Mouse (Mus musculus) c-Kit-negative CD71-positive TER-119-positive erythroid progenitor cells, embryonic 14.5 days (primary cell): ENCODE data around the gene Slc16a3.
A peak's percentile ranks its signal among the peaks of the same experiment; 100 is the strongest.

Source experiments
- DNase-seq: peaks from one replicate; pipeline ENCODE4 v3.0.0-alpha.2; 2013; ENCODE audit warnings: low read depth, low spot score

Slc16a3 gene

GRCm38 (mm10) chr11:120948861-120949851 is 876 bp downstream of the Slc16a3 start:
- peak; percentile 25 for DNase-seq

GRCm38 (mm10) chr11:120949863-120950262 is 1.6 kb downstream of the Slc16a3 start:
- DNase-seq: peak; percentile 21

GRCm38 (mm10) chr11:120950281-120951202 is 2.3 kb downstream of the Slc16a3 start:
- DNase-seq: peak; percentile 95

GRCm38 (mm10) chr11:120951237-120951636 is 3.0 kb downstream of the Slc16a3 start:
- DNase-seq: no peak

GRCm38 (mm10) chr11:120951731-120952730 is 3.8 kb downstream of the Slc16a3 start:
- DNase-seq: peak; percentile 51

GRCm38 (mm10) chr11:120954936-120955335 is 6.7 kb downstream of the Slc16a3 start:
- no peak for DNase-seq

- no peak for DNase-seq
Observed at GRCm38 (mm10) chr11:120955701-120956100, 7.4 kb downstream of the Slc16a3 start.

GRCm38 (mm10) chr11:120957052-120957451 is 8.8 kb downstream of the Slc16a3 start:
- no peak for DNase-seq

- no peak for DNase-seq
Observed at GRCm38 (mm10) chr11:120957731-120958257, 9.5 kb downstream of the Slc16a3 start.

- no peak for DNase-seq
Observed at GRCm38 (mm10) chr11:120959066-120959465, 10.8 kb downstream of the Slc16a3 start.

- no peak for DNase-seq
Observed at GRCm38 (mm10) chr11:120959564-120959963, 11.3 kb downstream of the Slc16a3 start.

GRCm38 (mm10) chr11:120960248-120960647 is 12.0 kb downstream of the Slc16a3 start:
- no peak for DNase-seq

- DNase-seq: no peak
Observed at GRCm38 (mm10) chr11:120961594-120961993, 13.3 kb downstream of the Slc16a3 start.

GRCm38 (mm10) chr11:120962050-120962771 is 13.9 kb downstream of the Slc16a3 start:
- no peak for DNase-seq

GRCm38 (mm10) chr11:120962909-120963308 is 14.6 kb downstream of the Slc16a3 start:
- DNase-seq: no peak

- no peak for DNase-seq
Observed at GRCm38 (mm10) chr11:120964195-120965157, 16.2 kb downstream of the Slc16a3 start.

- DNase-seq: no peak
Observed at GRCm38 (mm10) chr11:120965587-120965986, 17.3 kb downstream of the Slc16a3 start.

GRCm38 (mm10) chr11:120969742-120970141 is 21.5 kb downstream of the Slc16a3 start:
- DNase-seq: no peak

GRCm38 (mm10) chr11:120971237-120971636 is 23.0 kb downstream of the Slc16a3 start:
- no peak for DNase-seq
